In the genomic region with DNA sequence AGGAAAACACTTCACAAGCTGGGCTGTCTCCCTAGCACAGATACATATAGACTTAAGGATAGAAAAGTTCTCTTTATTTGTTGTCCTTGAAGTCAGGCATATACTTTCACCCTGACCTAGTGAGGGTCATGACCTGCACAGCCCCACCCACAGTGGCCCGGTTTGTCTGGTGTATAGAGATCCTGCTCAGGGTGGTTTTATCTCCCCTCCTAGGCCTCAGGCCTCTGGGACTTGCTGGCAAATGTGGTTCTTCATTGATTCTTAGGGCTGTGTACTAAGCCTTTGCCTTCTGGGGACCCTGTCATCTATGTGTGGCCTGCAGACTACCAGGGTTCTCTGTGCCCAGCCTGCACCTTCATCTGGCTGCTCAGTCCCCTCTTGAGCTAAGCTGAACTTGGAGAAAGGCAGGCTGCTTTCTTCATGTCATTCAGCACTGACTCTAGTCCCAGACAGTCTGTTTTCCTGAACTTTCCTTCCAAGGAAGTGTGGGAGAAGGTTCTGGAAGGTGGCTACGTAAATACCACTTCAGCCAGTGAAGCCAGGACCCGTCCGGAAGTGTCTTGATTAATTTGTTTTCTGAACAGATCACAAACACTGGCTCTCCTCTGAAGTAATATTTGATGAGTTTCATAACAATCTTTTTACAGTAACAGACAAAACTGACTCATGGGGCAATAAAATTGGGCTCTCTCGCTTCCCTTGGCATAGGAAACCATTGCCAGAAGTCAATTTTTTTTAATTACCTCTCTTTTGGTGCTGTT, we compare ENCODE assay signal across 24 mouse cellular contexts.
DNase-seq lines count a peak whose midpoint lies in the region; ATAC-seq lines count a peak whose summit lies in the region.
"Had no signal": no experiment of that assay in that cellular context is flagged by ENCODE, and none has a peak within 500 bp of the region (broad histone marks: within the 10 kb centered on the region; RNA-seq: fewer than 3 reads in every experiment).

No protein-coding gene starts in this region.

- no peaks in the 10 kb centered on the region for H3K27me3 ChIP-seq in heart, embryonic 11.5 days (ENCODE audit: control insufficient read depth, insufficient read depth, low read length)
- H3K27me3 ChIP-seq in heart, embryonic 12.5 days (replicated peaks): no peaks in the 10 kb centered on the region
- H3K27me3 ChIP-seq in midbrain, embryonic 10.5 days (ENCODE audit: low read depth, poor library complexity, severe bottlenecking): no peaks in the 10 kb centered on the region
- 0 out of 2 replicates have a peak, but pooled peaks cover 3% of the 10 kb centered on the region for H3K27me3 ChIP-seq in midbrain, embryonic 13.5 days
- H3K27me3 ChIP-seq in embryonic facial prominence, embryonic 10.5 days (replicated peaks; ENCODE audit: low read depth, poor library complexity, severe bottlenecking): 0 out of 2 replicates have a peak, but pooled peaks cover 4% of the 10 kb centered on the region
- no peaks in the 10 kb centered on the region for H3K27me3 ChIP-seq in liver, embryonic 13.5 days
- H3K27me3 ChIP-seq: embryonic facial prominence, embryonic 12.5 days; heart, embryonic 15.5 days; hindbrain, embryonic 13.5 days; neural tube, embryonic 15.5 days; stomach, embryonic 15.5 days had no signal

- no peak for DNase-seq in midbrain, embryonic 10.5 days (ENCODE audit: low spot score)
- DNase-seq in embryonic facial prominence, embryonic 10.5 days (ENCODE audit: low spot score): no peak
- no peak for DNase-seq in liver, embryonic 13.5 days
- DNase-seq in frontal cortex, postnatal 36 days (ENCODE audit: low spot score in 2 of 2): no peak
- DNase-seq: cerebellum, postnatal 36 days; gastrocnemius, postnatal 14 days; kidney, postnatal 4 days; left cerebral cortex, postnatal 4 days; lung, embryonic 14.5 days; spleen, adult 18-20 months; thymus, postnatal 14 days had no signal

- H3K4me2 ChIP-seq in heart, embryonic 11.5 days: no peak overlapping the region
- H3K4me2 ChIP-seq in heart, embryonic 12.5 days: no peak overlapping the region
- H3K4me2 ChIP-seq in midbrain, embryonic 13.5 days (replicated peaks): no peak overlapping the region
- no peak overlapping the region for H3K4me2 ChIP-seq in liver, embryonic 13.5 days
- H3K4me2 ChIP-seq: embryonic facial prominence, embryonic 12.5 days; heart, embryonic 15.5 days; hindbrain, embryonic 13.5 days; lung, embryonic 14.5 days; neural tube, embryonic 15.5 days; stomach, embryonic 15.5 days had no signal

- H3K9ac ChIP-seq in heart, embryonic 11.5 days (ENCODE audit: low read depth, low read length): no peak overlapping the region
- H3K9ac ChIP-seq in heart, embryonic 12.5 days: no peak overlapping the region
- H3K9ac ChIP-seq in midbrain, embryonic 13.5 days (replicated peaks): no peak overlapping the region
- H3K9ac ChIP-seq in liver, embryonic 13.5 days: no peak overlapping the region
- H3K9ac ChIP-seq: embryonic facial prominence, embryonic 12.5 days; heart, embryonic 15.5 days; hindbrain, embryonic 13.5 days; lung, embryonic 14.5 days; neural tube, embryonic 15.5 days; stomach, embryonic 15.5 days had no signal

- H3K9me3 ChIP-seq in heart, embryonic 11.5 days (replicated peaks; ENCODE audit: control insufficient read depth, low read length): no peaks in the 10 kb centered on the region
- no peaks in the 10 kb centered on the region for H3K9me3 ChIP-seq in heart, embryonic 12.5 days (replicated peaks)
- H3K9me3 ChIP-seq in midbrain, embryonic 10.5 days (replicated peaks): no peaks in the 10 kb centered on the region
- H3K9me3 ChIP-seq in midbrain, embryonic 13.5 days: no peaks in the 10 kb centered on the region
- no peaks in the 10 kb centered on the region for H3K9me3 ChIP-seq in embryonic facial prominence, embryonic 10.5 days
- H3K9me3 ChIP-seq in liver, embryonic 13.5 days (replicated peaks): no peaks in the 10 kb centered on the region
- H3K9me3 ChIP-seq: embryonic facial prominence, embryonic 12.5 days; heart, embryonic 15.5 days; hindbrain, embryonic 13.5 days; neural tube, embryonic 15.5 days; stomach, embryonic 15.5 days had no signal

- ATAC-seq in heart, embryonic 11.5 days (replicated peaks; ENCODE audit: insufficient number of reproducible peaks, low FRiP score, low TSS enrichment): 0 out of 2 replicates have a peak, but pooled peaks have one; percentile 35
- ATAC-seq in heart, embryonic 12.5 days (ENCODE audit: insufficient number of reproducible peaks, low FRiP score): no peak
- ATAC-seq in midbrain, embryonic 13.5 days: no peak
- ATAC-seq in liver, embryonic 13.5 days (ENCODE audit: low read depth): 0 out of 2 replicates have a peak, but pooled peaks have one; percentile 34
- no peak for ATAC-seq in frontal cortex, adult (ENCODE audit: low TSS enrichment)
- ATAC-seq: activated CD4-positive, CD25-positive, alpha-beta regulatory T cell, adult 4 months; forebrain, embryonic 14.5 days; intestine, embryonic 16.5 days had no signal

- no peak overlapping the region for H3K4me3 ChIP-seq in heart, embryonic 11.5 days (ENCODE audit: low read depth, low read length)
- H3K4me3 ChIP-seq in heart, embryonic 12.5 days: no peak overlapping the region
- H3K4me3 ChIP-seq in midbrain, embryonic 10.5 days: no peak overlapping the region
- H3K4me3 ChIP-seq in midbrain, embryonic 13.5 days (replicated peaks): no peak overlapping the region
- no peak overlapping the region for H3K4me3 ChIP-seq in embryonic facial prominence, embryonic 10.5 days
- H3K4me3 ChIP-seq in liver, embryonic 13.5 days (replicated peaks): no peak overlapping the region
- H3K4me3 ChIP-seq: embryonic facial prominence, embryonic 12.5 days; heart, embryonic 15.5 days; hindbrain, embryonic 13.5 days; megakaryocyte, embryonic 14.5 days; neural tube, embryonic 15.5 days; stomach, embryonic 15.5 days had no signal

- no peaks in the 10 kb centered on the region for H3K36me3 ChIP-seq in heart, embryonic 11.5 days (ENCODE audit: control insufficient read depth, insufficient read depth, low read length)
- H3K36me3 ChIP-seq in heart, embryonic 12.5 days: no peaks in the 10 kb centered on the region
- H3K36me3 ChIP-seq in midbrain, embryonic 10.5 days: no peaks in the 10 kb centered on the region
- H3K36me3 ChIP-seq in midbrain, embryonic 13.5 days: no peaks in the 10 kb centered on the region
- H3K36me3 ChIP-seq in embryonic facial prominence, embryonic 10.5 days (replicated peaks): no peaks in the 10 kb centered on the region
- no peaks in the 10 kb centered on the region for H3K36me3 ChIP-seq in liver, embryonic 13.5 days
- H3K36me3 ChIP-seq: embryonic facial prominence, embryonic 12.5 days; heart, embryonic 15.5 days; hindbrain, embryonic 13.5 days; neural tube, embryonic 15.5 days; stomach, embryonic 15.5 days had no signal

- no peaks in the 10 kb centered on the region for H3K4me1 ChIP-seq in heart, embryonic 11.5 days (ENCODE audit: control insufficient read depth, insufficient read depth, low read length)
- no peaks in the 10 kb centered on the region; the same call in 1 of the 2 replicates for H3K4me1 ChIP-seq in heart, embryonic 12.5 days (replicated peaks)
- H3K4me1 ChIP-seq in midbrain, embryonic 10.5 days: peaks cover 13% of the 10 kb centered on the region; the same call in 1 of the 2 replicates
- no peaks in the 10 kb centered on the region for H3K4me1 ChIP-seq in midbrain, embryonic 13.5 days (replicated peaks)
- H3K4me1 ChIP-seq in embryonic facial prominence, embryonic 10.5 days: peaks cover 15% of the 10 kb centered on the region
- H3K4me1 ChIP-seq in liver, embryonic 13.5 days (replicated peaks): 0 out of 2 replicates have a peak, but pooled peaks cover 9% of the 10 kb centered on the region
- H3K4me1 ChIP-seq: stomach, embryonic 15.5 days had no signal

- no peak overlapping the region for H3K27ac ChIP-seq in heart, embryonic 11.5 days (ENCODE audit: low read depth, low read length)
- H3K27ac ChIP-seq in heart, embryonic 12.5 days (ENCODE audit: poor library complexity, severe bottlenecking): no peak overlapping the region
- H3K27ac ChIP-seq in midbrain, embryonic 10.5 days (replicated peaks): 0 out of 2 replicates have a peak overlapping the region, but pooled peaks have one; percentile 17
- H3K27ac ChIP-seq in midbrain, embryonic 13.5 days: no peak overlapping the region
- peak overlapping the region; percentile 55 for H3K27ac ChIP-seq in embryonic facial prominence, embryonic 10.5 days (replicated peaks)
- no peak overlapping the region for H3K27ac ChIP-seq in liver, embryonic 13.5 days
- H3K27ac ChIP-seq: heart, embryonic 15.5 days; hindbrain, embryonic 13.5 days; neural tube, embryonic 15.5 days; stomach, embryonic 15.5 days had no signal

- 73% methylated on average over 5 of the region's 5 CpGs for WGBS in heart, embryonic 11.5 days (ENCODE audit: insufficient replicate concordance)
- WGBS in heart, embryonic 12.5 days: 77% methylated on average over 5 of the region's 5 CpGs
- WGBS in midbrain, embryonic 10.5 days: 85% methylated on average over 5 of the region's 5 CpGs
- 88% methylated on average over 5 of the region's 5 CpGs for WGBS in midbrain, embryonic 13.5 days
- 84% methylated on average over 5 of the region's 5 CpGs for WGBS in embryonic facial prominence, embryonic 10.5 days
- WGBS in liver, embryonic 13.5 days (ENCODE audit: insufficient replicate concordance): 68% methylated on average over 5 of the region's 5 CpGs

Comparison
In these comparisons a context has a peak if more than half of its experiments do, and no peak if none do; other contexts are left out.
1. ATAC-seq: peak in heart, embryonic 11.5 days (single experiment) and liver, embryonic 13.5 days (single experiment); none in heart, embryonic 12.5 days (single experiment), midbrain, embryonic 13.5 days (single experiment) and frontal cortex, adult (single experiment).
2. H3K27ac ChIP-seq: peak in midbrain, embryonic 10.5 days (single experiment) and embryonic facial prominence, embryonic 10.5 days (single experiment); none in heart, embryonic 11.5 days (single experiment), heart, embryonic 12.5 days (single experiment), midbrain, embryonic 13.5 days (single experiment) and liver, embryonic 13.5 days (single experiment).